ENCODE assay signal across 23 mouse cellular contexts in genomic region chr10:99156808-99157207, GRCm38 (mm10). TPM values are rescaled to one million over a fixed set of nuclear protein-coding genes. Genes with fewer than 3 reads are reported as not detected.
DNase-seq lines count a peak whose midpoint lies in the region; ATAC-seq and TF ChIP-seq lines count a peak whose summit lies in the region.
"Had no signal": no experiment of that assay in that cellular context is flagged by ENCODE, and none has a peak within 500 bp of the region (broad histone marks: within the 10 kb centered on the region; RNA-seq: fewer than 3 reads in every experiment).

No protein-coding gene starts in this region.

- peak; percentile 26 for DNase-seq in 3T3-L1 (ENCODE audit: low read depth, low spot score)
- DNase-seq in CD4-positive helper T cell, adult 2 months (ENCODE audit: low read depth, low spot score), result peak; percentile 15
- DNase-seq in urinary bladder, adult 2 months (ENCODE audit: low spot score), result no peak
- no peak for DNase-seq in left cerebral cortex, adult 18-20 months (ENCODE audit: low spot score in 2 of 2)
- DNase-seq in cerebellum, adult 11-12 months, result no peak
- DNase-seq: cerebellum, adult 8-10 months; heart, adult 18-20 months; right cerebral cortex, adult 18-20 months; thymus, adult 2 months had no signal

- H3K27ac ChIP-seq in intestine, postnatal 0 days (ENCODE audit: low read depth, low read length), result no peak overlapping the region
- no peak overlapping the region for H3K27ac ChIP-seq in intestine, embryonic 15.5 days
- H3K27ac ChIP-seq: embryonic facial prominence, embryonic 10.5 days; hindbrain, embryonic 15.5 days; layer of hippocampus, adult 2 months; liver, embryonic 12.5 days; macrophage had no signal

- peaks cover 14% of the 10 kb centered on the region; the same call in 1 of the 2 replicates for H3K36me3 ChIP-seq in intestine, postnatal 0 days (ENCODE audit: control insufficient read depth, insufficient read depth)
- H3K36me3 ChIP-seq in intestine, embryonic 15.5 days, result no peaks in the 10 kb centered on the region

- H3K4me2 ChIP-seq in intestine, postnatal 0 days (replicated peaks; ENCODE audit: low read depth), result no peak overlapping the region
- no peak overlapping the region for H3K4me2 ChIP-seq in intestine, embryonic 15.5 days (replicated peaks)
- H3K4me2 ChIP-seq: hindbrain, embryonic 15.5 days; liver, embryonic 12.5 days had no signal

- no peaks in the 10 kb centered on the region for H3K9me3 ChIP-seq in intestine, postnatal 0 days (ENCODE audit: control insufficient read depth)
- H3K9me3 ChIP-seq in intestine, embryonic 15.5 days, result no peaks in the 10 kb centered on the region
- H3K9me3 ChIP-seq: embryonic facial prominence, embryonic 10.5 days; hindbrain, embryonic 15.5 days; liver, embryonic 12.5 days had no signal

- no peak for ATAC-seq in intestine, postnatal 0 days
- no peak for ATAC-seq in intestine, embryonic 15.5 days
- ATAC-seq in common myeloid progenitor, adult 5-6 weeks (replicated peaks; ENCODE audit: low read depth, poor library complexity, severe bottlenecking), result peak; percentile 70; the same call in 1 of the 2 replicates
- ATAC-seq: liver, embryonic 12.5 days; midbrain, embryonic 16.5 days had no signal

- peak; percentile 53 for TF ChIP-seq CTCF in intestine, postnatal 0 days (IDR thresholded peaks at IDR 0.05; ENCODE audit: low read depth)

- H3K4me1 ChIP-seq in intestine, postnatal 0 days (replicated peaks; ENCODE audit: control insufficient read depth, insufficient read depth, low read length), result no peaks in the 10 kb centered on the region
- H3K4me1 ChIP-seq in intestine, embryonic 15.5 days (replicated peaks), result no peaks in the 10 kb centered on the region
- H3K4me1 ChIP-seq: embryonic facial prominence, embryonic 10.5 days; hindbrain, embryonic 15.5 days had no signal

- 92% methylated on average over 5 of the region's 5 CpGs for WGBS in intestine, postnatal 0 days
- 95% methylated on average over 5 of the region's 5 CpGs for WGBS in intestine, embryonic 15.5 days

- no peak overlapping the region for H3K4me3 ChIP-seq in intestine, postnatal 0 days (ENCODE audit: low read depth, low read length)
- H3K4me3 ChIP-seq in intestine, embryonic 15.5 days (replicated peaks), result no peak overlapping the region
- H3K4me3 ChIP-seq: embryonic facial prominence, embryonic 10.5 days; hindbrain, embryonic 15.5 days; layer of hippocampus, adult 2 months; liver, embryonic 12.5 days had no signal

- H3K9ac ChIP-seq in intestine, postnatal 0 days (ENCODE audit: low read depth, low read length), result no peak overlapping the region
- H3K9ac ChIP-seq in intestine, embryonic 15.5 days, result no peak overlapping the region
- H3K9ac ChIP-seq: hindbrain, embryonic 15.5 days; liver, embryonic 12.5 days had no signal

- H3K27me3 ChIP-seq in intestine, postnatal 0 days (replicated peaks; ENCODE audit: control insufficient read depth, insufficient read depth, low read length), result no peaks in the 10 kb centered on the region
- H3K27me3 ChIP-seq in intestine, embryonic 15.5 days (replicated peaks), result no peaks in the 10 kb centered on the region
- H3K27me3 ChIP-seq: hindbrain, embryonic 15.5 days; liver, embryonic 12.5 days had no signal

RNA-seq across cellular contexts. Expression of gene Phxr2, which starts 30.7 kb away (rescaled TPM):
- polyA plus RNA-seq in intestine, postnatal 0 days (2015; fragmentation: Nextera tagmentation; extraction: Ambion mirVana), result not detected in 2 replicates
- not detected in 2 replicates for polyA plus RNA-seq in intestine, embryonic 15.5 days (2015; fragmentation: Nextera tagmentation; extraction: Ambion mirVana)
- total RNA-seq in common myeloid progenitor, adult 5-6 weeks (2017), result not detected in 2 replicates
- polyA plus RNA-seq in urinary bladder, adult 2 months (2012; rRNA removed), result not detected in 2 replicates
- not detected for total RNA-seq in left cerebral cortex, adult 18-20 months (2021)
- total RNA-seq: ES-E14; heart, adult 18-20 months; layer of hippocampus, adult 2 months; left cerebral cortex, postnatal 10 days had no signal
- polyA plus RNA-seq: heart, postnatal 0 days; hindbrain, embryonic 15.5 days; kidney, embryonic 14.5 days; liver, embryonic 12.5 days; macrophage; midbrain, embryonic 16.5 days; neural tube, embryonic 14.5 days had no signal

RNA-seq across cellular contexts. Expression of gene Galnt4, which starts 48.8 kb away (rescaled TPM):
- polyA plus RNA-seq in intestine, postnatal 0 days (2015; fragmentation: Nextera tagmentation; extraction: Ambion mirVana), result 12.9 and 13.2 TPM in 2 replicates
- 20.0 and 21.7 TPM in 2 replicates for polyA plus RNA-seq in intestine, embryonic 15.5 days (2015; fragmentation: Nextera tagmentation; extraction: Ambion mirVana)
- total RNA-seq in common myeloid progenitor, adult 5-6 weeks (2017), result 9.2 and 9.6 TPM in 2 replicates
- 4.8 and 8.2 TPM in 2 replicates for polyA plus RNA-seq in urinary bladder, adult 2 months (2012; rRNA removed)
- total RNA-seq in left cerebral cortex, adult 18-20 months (2021), result 1 to 10 TPM; 1.9 to 2.3 TPM

RNA-seq across cellular contexts. Expression of gene Poc1b, which starts 50.0 kb away (rescaled TPM):
- polyA plus RNA-seq in intestine, postnatal 0 days (2015; fragmentation: Nextera tagmentation; extraction: Ambion mirVana), result 6.9 and 8.5 TPM in 2 replicates
- 21.2 and 23.3 TPM in 2 replicates for polyA plus RNA-seq in intestine, embryonic 15.5 days (2015; fragmentation: Nextera tagmentation; extraction: Ambion mirVana)
- 20.3 and 22.9 TPM in 2 replicates for total RNA-seq in common myeloid progenitor, adult 5-6 weeks (2017)
- 16.6 and 19.3 TPM in 2 replicates for polyA plus RNA-seq in urinary bladder, adult 2 months (2012; rRNA removed)
- 1 to 10 TPM; 6.5 to 7.1 TPM for total RNA-seq in left cerebral cortex, adult 18-20 months (2021)

Comparison
In these comparisons a context has a peak if more than half of its experiments do, and no peak if none do; other contexts are left out.
1. DNase-seq: peak in 3T3-L1 (single experiment) and CD4-positive helper T cell, adult 2 months (single experiment); none in urinary bladder, adult 2 months (single experiment), left cerebral cortex, adult 18-20 months (0 of 2) and cerebellum, adult 11-12 months (single experiment).